Mouse (Mus musculus): ENCODE measurements around the gene Arel1.

GRCm38 (mm10) chr12:84940343-84940742, 30.4 kb downstream of the Arel1 start:
- no peak for TF ChIP-seq ZNF384 (IDR thresholded peaks at IDR 0.05; ENCODE audit: low read depth, low read length)
- TF ChIP-seq HCFC1 (IDR thresholded peaks at IDR 0.05; ENCODE audit: borderline replicate concordance, insufficient read depth, low read length), result no peak
- TF ChIP-seq MAFK (IDR thresholded peaks at IDR 0.05; ENCODE audit: insufficient read depth, low read depth, low read length), result no peak
- no peak for TF ChIP-seq CHD2 (IDR thresholded peaks at IDR 0.05; ENCODE audit: low read depth, low read length)
